Mouse (Mus musculus): ENCODE data around the gene Actb. TPM values are rescaled to one million over a fixed set of nuclear protein-coding genes. Genes with fewer than 3 reads are reported as not detected.
A peak's percentile ranks its signal among the peaks of the same experiment; 100 is the strongest.

Gene Actb
- polyA plus RNA-seq, 1 experiment from 2014 or later = 2,926 TPM

DNA sequence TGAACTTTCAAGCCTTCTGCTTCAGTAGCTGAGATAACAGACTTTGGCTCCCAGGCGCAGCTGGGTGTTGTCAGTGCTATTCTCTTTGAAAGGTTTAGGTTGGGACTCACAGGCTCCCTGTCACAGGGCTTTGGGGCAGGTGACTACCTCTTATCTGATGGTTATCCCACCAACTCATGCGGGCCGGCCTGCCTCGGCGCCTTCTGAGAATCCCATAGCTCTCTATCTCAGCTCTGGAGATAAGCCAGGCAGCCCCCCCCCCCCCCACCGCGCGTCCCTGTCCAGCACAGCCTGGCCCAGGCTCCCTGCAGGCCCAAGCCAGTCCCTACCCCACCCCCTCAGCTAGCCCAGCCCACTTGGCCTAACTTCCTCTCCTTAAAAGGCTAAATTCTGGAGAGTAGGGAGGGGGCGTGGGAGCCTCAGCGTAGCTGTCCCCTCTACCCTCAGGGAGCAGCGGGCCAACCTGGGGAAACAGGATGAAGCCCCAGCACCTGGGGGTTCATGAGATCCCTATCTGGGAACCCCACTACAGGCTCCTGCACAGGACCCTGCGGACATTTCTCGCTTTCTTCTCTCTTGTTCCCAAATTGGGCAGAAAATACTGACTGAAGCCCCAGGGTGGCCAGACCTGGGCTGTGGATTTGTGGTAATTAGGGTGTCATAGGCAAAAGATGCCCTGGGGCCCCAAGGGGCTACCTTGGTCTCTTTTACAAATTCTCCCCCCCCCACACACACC, 19.8 kb upstream of the Actb start:
- ATAC-seq = no peak
- in situ Hi-C loops (cut with MboI; ENCODE audit: low pct_unique_long_range_greater_than_20kb) = no loop called here
- CTCF ChIA-PET = interaction anchor here (1.4 kb wide), 1 partner anchor 16 kb away, joined by 3 read pairs; no protein-coding TSS in a partner anchor
- H3K27me3 ChIP-seq = no peaks in the 10 kb centered on the region
- POLR2A ChIA-PET = interaction anchor here (0.6 to 7.5 kb wide), 5 partner anchors 17 to 46 kb away, joined by 3 to 69 read pairs (median 3); partner anchors contain the start of gene Actb
- no peak for DNase-seq (ENCODE audit: low read depth, low spot score)
- no peak for TF ChIP-seq CTCF (IDR thresholded peaks at IDR 0.05)

DNA sequence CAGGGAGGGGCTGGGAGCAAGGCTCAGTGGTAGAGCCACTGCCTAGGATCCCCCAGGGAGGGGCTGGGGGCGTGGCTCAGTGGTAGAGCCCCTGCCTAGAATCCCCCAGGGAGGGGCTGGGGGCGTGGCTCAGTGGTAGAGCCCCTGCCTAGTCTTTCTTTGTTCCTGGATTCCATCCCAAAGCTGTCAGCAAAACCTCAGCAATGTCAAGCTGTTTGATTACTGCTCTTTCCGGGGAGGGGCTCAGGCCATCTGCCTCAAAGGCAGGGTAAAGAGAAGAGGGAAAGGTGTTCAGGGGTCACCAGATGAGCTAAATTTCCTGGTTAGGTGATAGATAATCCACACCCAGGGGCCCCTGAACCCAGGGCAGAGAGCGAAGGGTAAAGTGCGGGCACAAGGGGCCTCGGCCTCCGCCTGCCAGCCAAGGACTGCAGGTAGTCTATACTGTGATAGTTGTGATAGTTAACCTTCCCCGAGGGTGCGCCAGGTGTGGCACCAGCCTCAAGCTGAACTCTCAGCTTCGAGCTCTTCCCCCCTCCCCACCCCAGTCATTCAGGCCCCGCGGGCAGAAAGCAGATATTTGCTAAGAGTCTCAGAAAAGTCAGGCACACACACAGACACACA, 17.9 kb upstream of the Actb start:
- CTCF ChIA-PET = no interaction called here
- POLR2A ChIA-PET = interaction anchor here (0.6 to 0.7 kb wide), 2 partner anchors 17 to 23 kb away, joined by 3 read pairs; no protein-coding TSS in a partner anchor
- no peak for TF ChIP-seq CTCF (IDR thresholded peaks at IDR 0.05)
- no peaks in the 10 kb centered on the region for H3K27me3 ChIP-seq
- in situ Hi-C loops (cut with MboI; ENCODE audit: low pct_unique_long_range_greater_than_20kb) = no loop called here
- DNase-seq (ENCODE audit: low read depth, low spot score) (no peak), ATAC-seq (no peak)

DNA sequence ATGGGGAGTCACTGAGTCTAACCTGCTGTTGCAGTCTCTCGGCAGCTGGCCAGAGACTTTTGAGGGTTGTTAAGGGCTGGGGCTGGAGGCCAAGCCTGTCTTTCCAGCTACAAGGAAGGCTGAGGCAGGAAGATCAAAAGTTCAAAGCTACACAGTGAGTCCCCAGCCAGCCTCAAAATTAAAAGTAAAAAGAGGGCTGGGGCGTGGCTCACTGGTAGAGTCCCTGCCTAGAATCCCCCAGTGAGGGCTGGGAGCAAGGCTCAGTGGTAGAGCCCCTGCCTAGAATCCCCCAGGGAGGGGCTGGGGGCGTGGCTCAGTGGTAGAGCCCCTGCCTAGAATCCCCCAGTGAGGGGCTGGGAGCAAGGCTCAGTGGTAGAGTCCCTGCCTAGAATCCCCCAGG, 17.2 kb upstream of the Actb start:
- POLR2A ChIA-PET = interaction anchor here (0.7 kb wide), 1 partner anchor 22 kb away, joined by 3 read pairs; no protein-coding TSS in a partner anchor
- no peak for TF ChIP-seq CTCF (IDR thresholded peaks at IDR 0.05)
- H3K27me3 ChIP-seq = no peaks in the 10 kb centered on the region
- in situ Hi-C loops (cut with MboI; ENCODE audit: low pct_unique_long_range_greater_than_20kb) = no loop called here
- CTCF ChIA-PET = no interaction called here
- DNase-seq (ENCODE audit: low read depth, low spot score) = no peak
- no peak for ATAC-seq

DNA sequence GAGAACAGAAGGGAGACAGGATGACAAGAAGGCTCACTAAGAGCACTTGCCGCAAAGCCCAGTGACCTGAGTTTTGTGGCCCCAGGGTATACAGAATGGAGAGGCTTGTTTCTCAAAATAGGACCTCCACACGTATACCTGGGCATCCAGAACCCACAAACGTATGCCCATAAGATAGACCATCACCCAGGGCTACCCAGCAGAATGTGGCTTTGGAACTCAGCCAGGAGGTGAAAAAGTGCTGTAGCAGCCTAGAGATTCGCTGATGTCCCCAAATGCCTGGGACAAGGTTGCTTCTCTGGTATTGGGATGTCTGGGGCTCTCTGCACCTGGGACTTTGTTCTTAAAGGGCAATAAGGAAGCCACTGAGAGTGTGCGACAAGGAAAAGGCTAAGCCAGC, 15.7 kb upstream of the Actb start:
- no peak for ATAC-seq
- ChIA-PET POLR2A (no interaction called here), CTCF (no interaction called here)
- in situ Hi-C loops (cut with MboI; ENCODE audit: low pct_unique_long_range_greater_than_20kb) = no loop called here
- H3K27me3 ChIP-seq = no peaks in the 10 kb centered on the region
- TF ChIP-seq CTCF (IDR thresholded peaks at IDR 0.05) = no peak
- no peak for DNase-seq (ENCODE audit: low read depth, low spot score)

DNA sequence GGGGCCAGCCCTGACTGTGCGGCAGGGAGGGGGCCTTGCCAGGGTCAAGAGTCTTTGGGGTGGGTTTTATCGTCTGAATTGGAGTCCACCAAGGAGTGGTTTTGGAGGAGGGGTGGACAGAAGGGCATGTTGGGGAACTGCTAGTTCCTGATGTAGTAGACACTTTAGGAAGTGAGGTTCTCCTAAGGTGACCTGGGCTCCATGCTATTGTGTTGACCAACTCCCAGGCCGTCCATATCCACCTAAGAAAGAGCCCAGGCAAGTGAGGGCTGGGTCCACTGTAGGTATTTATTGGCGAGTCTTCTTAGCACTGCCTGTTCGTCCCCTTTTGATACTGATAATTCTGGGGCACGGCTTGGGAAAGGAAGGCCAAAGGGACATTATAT, 14.5 kb upstream of the Actb start:
- ChIA-PET CTCF (interaction anchor here (1.3 kb wide), 1 partner anchor 15 kb away, joined by 3 read pairs; no protein-coding TSS in a partner anchor), POLR2A (interaction anchor here (1.1 kb wide), 1 partner anchor 12 kb away, joined by 3 read pairs; no protein-coding TSS in a partner anchor)
- in situ Hi-C loops (cut with MboI; ENCODE audit: low pct_unique_long_range_greater_than_20kb) = no loop called here
- ATAC-seq (peak; percentile 2), DNase-seq (ENCODE audit: low read depth, low spot score) (no peak)
- no peak for TF ChIP-seq CTCF (IDR thresholded peaks at IDR 0.05)
- no peaks in the 10 kb centered on the region for H3K27me3 ChIP-seq

DNA sequence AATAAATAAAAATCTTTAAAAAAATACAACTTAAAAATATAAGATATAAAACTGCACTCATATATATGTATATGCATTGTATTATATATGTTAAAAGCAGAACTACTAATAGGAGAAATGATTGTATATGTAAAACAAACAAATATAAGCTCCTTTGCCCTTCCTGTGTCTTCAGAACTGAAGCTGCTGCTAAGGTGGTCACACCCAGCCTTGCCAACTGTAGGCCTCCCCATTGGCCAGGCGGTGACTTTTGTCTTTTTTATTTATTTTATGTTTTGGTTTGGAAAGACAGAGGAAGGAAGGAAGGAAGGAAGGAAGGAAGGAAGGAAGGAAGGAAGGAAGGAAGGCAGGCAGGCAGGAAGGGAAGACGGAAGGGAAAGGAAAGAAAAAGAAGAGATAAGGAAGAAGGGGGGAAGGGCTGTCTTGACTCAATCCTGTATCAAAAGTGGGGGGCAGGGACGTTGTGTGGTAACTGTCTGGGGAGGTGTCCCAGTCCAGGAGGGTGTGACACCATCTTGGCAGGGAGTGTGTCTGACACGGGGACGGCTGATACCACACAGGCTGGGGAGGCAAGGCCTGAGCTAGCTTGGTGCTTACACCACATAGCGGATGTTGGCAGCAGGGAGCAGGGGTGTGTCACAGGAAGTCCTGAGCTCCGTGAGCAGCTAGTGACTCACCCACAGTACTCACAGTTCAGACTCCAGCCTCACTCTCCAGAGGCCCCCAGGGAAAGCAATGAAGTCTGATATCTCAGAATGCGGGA, 13.9 kb upstream of the Actb start:
- no peaks in the 10 kb centered on the region for H3K27me3 ChIP-seq
- in situ Hi-C loops (cut with MboI; ENCODE audit: low pct_unique_long_range_greater_than_20kb) = no loop called here
- no peak for DNase-seq (ENCODE audit: low read depth, low spot score)
- no peak for TF ChIP-seq CTCF (IDR thresholded peaks at IDR 0.05)
- peak; percentile 94 for ATAC-seq
- CTCF ChIA-PET = interaction anchor here (1.3 to 2.7 kb wide), 4 partner anchors 11 to 15 kb away, joined by 3 to 10 read pairs (median 4); no protein-coding TSS in a partner anchor
- POLR2A ChIA-PET = interaction anchor here (0.7 to 1.3 kb wide), 3 partner anchors 11 to 98 kb away, joined by 3 to 9 read pairs (median 8); no protein-coding TSS in a partner anchor

DNA sequence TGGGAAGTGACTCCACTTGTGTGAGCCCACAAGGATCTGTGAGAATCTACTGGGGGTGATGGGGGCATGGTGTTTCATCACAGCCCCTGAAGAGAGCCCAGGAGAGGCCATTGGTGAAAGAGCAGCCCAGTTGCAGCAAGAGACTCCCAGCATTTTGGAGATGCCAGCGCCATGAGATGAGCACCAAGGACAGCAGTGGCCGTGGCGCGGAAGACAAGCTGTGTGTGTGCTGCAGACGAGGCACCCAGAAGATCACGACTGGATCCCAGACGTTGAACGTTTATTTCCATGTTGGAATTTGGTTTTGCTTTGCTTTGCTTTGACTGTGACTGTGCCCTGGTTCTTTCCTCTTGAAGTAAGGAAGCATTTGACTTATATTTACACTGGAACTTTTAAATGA, 10.8 kb upstream of the Actb start:
- no peak for DNase-seq (ENCODE audit: low read depth, low spot score)
- ChIA-PET POLR2A (no interaction called here), CTCF (no interaction called here)
- H3K27me3 ChIP-seq = no peaks in the 10 kb centered on the region
- no peak for TF ChIP-seq CTCF (IDR thresholded peaks at IDR 0.05)
- in situ Hi-C loops (cut with MboI; ENCODE audit: low pct_unique_long_range_greater_than_20kb) = no loop called here
- ATAC-seq = no peak

DNA sequence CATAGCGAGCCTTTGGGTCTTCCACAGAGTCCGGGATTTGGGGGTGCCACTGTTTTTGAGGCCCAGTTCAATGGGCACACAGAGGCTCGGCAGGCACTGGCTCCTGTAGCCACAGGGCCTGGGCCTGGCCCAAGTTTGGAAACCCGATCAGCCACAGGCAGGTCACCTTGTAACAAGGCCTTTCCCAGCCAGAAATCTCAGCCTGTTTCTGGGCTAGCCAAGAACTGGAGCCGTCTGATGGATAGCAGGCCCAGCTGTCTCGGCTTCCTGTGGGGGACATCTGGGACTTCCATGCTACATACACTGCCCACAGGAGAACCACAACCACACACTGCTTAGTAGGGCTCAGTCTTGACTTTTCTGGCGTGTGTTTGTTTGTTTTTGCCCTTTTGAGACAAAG, 10.0 kb upstream of the Actb start:
- ATAC-seq (no peak), DNase-seq (ENCODE audit: low read depth, low spot score) (no peak)
- POLR2A ChIA-PET = interaction anchor here (0.7 kb wide), 1 partner anchor 160 kb away, joined by 3 read pairs; no protein-coding TSS in a partner anchor
- in situ Hi-C loops (cut with MboI; ENCODE audit: low pct_unique_long_range_greater_than_20kb) = no loop called here
- CTCF ChIA-PET = no interaction called here
- TF ChIP-seq CTCF (IDR thresholded peaks at IDR 0.05) = no peak
- no peaks in the 10 kb centered on the region for H3K27me3 ChIP-seq

DNA sequence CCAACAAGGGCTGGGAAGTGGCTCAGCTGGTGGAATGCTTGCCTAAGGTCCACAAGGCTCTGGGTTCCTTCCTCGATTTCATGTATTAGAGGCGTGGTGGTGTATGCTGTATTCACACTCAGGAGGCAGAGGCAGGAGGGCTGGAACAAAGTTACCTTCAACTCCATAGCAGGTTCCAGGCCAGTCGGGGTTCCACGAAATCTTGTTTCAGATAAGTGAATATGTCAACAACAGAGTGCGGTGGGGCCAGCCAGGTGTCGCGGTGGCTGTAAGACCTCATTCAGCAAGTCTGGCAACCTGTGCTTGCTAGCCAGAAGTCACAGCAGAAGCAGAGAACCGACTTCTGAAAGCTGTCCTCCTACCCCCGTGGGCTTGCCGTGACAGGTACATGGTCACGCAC, 8.7 kb upstream of the Actb start:
- ChIA-PET POLR2A (no interaction called here), CTCF (no interaction called here)
- TF ChIP-seq CTCF (IDR thresholded peaks at IDR 0.05) = no peak
- no peak for DNase-seq (ENCODE audit: low read depth, low spot score)
- H3K27me3 ChIP-seq = no peaks in the 10 kb centered on the region
- in situ Hi-C loops (cut with MboI; ENCODE audit: low pct_unique_long_range_greater_than_20kb) = no loop called here
- no peak for ATAC-seq

DNA sequence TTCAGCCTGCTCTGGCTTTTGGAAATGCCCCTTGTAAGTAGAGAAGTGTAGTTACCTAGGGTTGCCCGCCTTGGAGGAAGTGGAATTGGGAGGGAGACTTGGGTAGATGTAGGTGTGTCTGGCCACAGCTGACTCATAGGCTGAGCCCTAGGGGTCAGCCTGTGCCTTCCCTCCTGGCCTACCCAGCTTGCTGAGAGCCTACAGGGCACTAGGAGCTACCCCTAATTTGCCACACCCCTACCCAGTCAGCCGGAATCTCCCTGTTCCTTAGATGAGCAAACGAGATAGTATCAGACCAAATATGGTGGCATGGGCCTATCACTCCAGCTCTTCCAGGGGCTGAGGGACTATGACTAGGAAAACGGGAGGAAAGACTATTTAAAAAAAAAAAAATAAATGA, 6.2 kb upstream of the Actb start:
- POLR2A ChIA-PET = no interaction called here
- CTCF ChIA-PET = interaction anchor here (1.0 to 1.2 kb wide), 2 partner anchors 19 to 23 kb away, joined by 3 to 4 read pairs; no protein-coding TSS in a partner anchor
- DNase-seq (ENCODE audit: low read depth, low spot score) (no peak), ATAC-seq (no peak)
- no peaks in the 10 kb centered on the region for H3K27me3 ChIP-seq
- TF ChIP-seq CTCF (IDR thresholded peaks at IDR 0.05) = no peak
- in situ Hi-C loops (cut with MboI; ENCODE audit: low pct_unique_long_range_greater_than_20kb) = no loop called here
